Mouse (Mus musculus): ENCODE results near the gene Map3k6.

GRCm38 (mm10) chr4:133244289-133244688 is 3.7 kb downstream of the Map3k6 start:
- TF ChIP-seq GATA1 (IDR thresholded peaks at IDR 0.05; ENCODE audit: borderline replicate concordance, low read length) (no peak), FLI1 (IDR thresholded peaks at IDR 0.05; ENCODE audit: low read length) (no peak)
